Mouse (Mus musculus) heart, embryonic 11.5 days (tissue): ENCODE measurements around the gene Slc5a8. TPM values are rescaled to one million over a fixed set of nuclear protein-coding genes. Genes with fewer than 3 reads are reported as not detected.

ENCODE experiments used
- ATAC-seq: fragments of 200-750 bp; cut with Nextera tagmentation; replicated peaks from 2 replicates; pipeline ENCODE4 v1.8.0; 2017; ENCODE audit warnings: moderate library complexity; ENCODE audit not compliant: insufficient number of reproducible peaks, low FRiP score, low TSS enrichment
- H3K27ac ChIP-seq: fragments of 300-500 bp; sonication (generic); 2 replicates; pipeline ENCODE4 v1.5.1; 2014; ENCODE audit warnings: mild to moderate bottlenecking, low read depth, low read length
- H3K27me3 ChIP-seq: fragments of 300-500 bp; sonication (generic); 2 replicates; pipeline ENCODE4 v1.6.1; 2014; ENCODE audit warnings: mild to moderate bottlenecking, low read length, mixed read lengths; ENCODE audit not compliant: control insufficient read depth, insufficient read depth
- H3K36me3 ChIP-seq: fragments of 300-500 bp; sonication (generic); 2 replicates; pipeline ENCODE4 v1.6.1; 2014; ENCODE audit warnings: mild to moderate bottlenecking, low read length, moderate library complexity, mixed read lengths; ENCODE audit not compliant: control insufficient read depth, insufficient read depth
- H3K4me1 ChIP-seq: fragments of 300-500 bp; sonication (generic); 2 replicates; pipeline ENCODE4 v1.6.1; 2014; ENCODE audit warnings: low read length; ENCODE audit not compliant: control insufficient read depth, insufficient read depth
- H3K4me2 ChIP-seq: fragments of 300-500 bp; sonication (generic); 2 replicates; pipeline ENCODE4 v1.6.1; 2014; ENCODE audit warnings: mild to moderate bottlenecking, moderate library complexity
- H3K4me3 ChIP-seq: fragments of 300-500 bp; sonication (generic); 2 replicates; pipeline ENCODE4 v1.5.1; 2014; ENCODE audit warnings: low read depth, low read length
- H3K9ac ChIP-seq: fragments of 300-500 bp; sonication (generic); 2 replicates; pipeline ENCODE4 v1.6.1; 2014; ENCODE audit warnings: mild to moderate bottlenecking, low read depth, low read length, moderate library complexity
- H3K9me3 ChIP-seq: fragments of 300-500 bp; sonication (generic); replicated peaks from 2 replicates; pipeline ENCODE4 v1.6.1; 2016; ENCODE audit warnings: low read length; ENCODE audit not compliant: control insufficient read depth
- WGBS: fragments of 180-500 bp; shearing (Covaris S2); extraction: QIAGEN DNeasy Blood & Tissue Kit; methylation state at CpG from one replicate; pipeline ENCODE4 v1.1.7; 2014; ENCODE audit not compliant: insufficient replicate concordance; 5-methylcytosine and 5-hydroxymethylcytosine counted together
- polyA plus RNA-seq: library from polyadenylated mRNA; unstranded; fragments of >200 nt; fragmentation: Nextera tagmentation; extraction: Ambion mirVana; gene quantifications from 2 replicates; pipeline ENCODE4 v1.2.1, GENCODE M21; 2014

Slc5a8 gene
- not detected in 2 replicates for polyA plus RNA-seq

- no peaks in the 10 kb centered on the region for H3K36me3 ChIP-seq
- peaks cover 3% of the 10 kb centered on the region; the same call in 1 of the 2 replicates for H3K4me1 ChIP-seq
- H3K27ac ChIP-seq = no peak within 1 kb of the TSS
- WGBS = 5% methylated on average over 31 of the region's 31 CpGs
- H3K4me2 ChIP-seq = peak within 1 kb of the TSS; percentile 71
- H3K9ac ChIP-seq = no peak within 1 kb of the TSS
- peak within 1 kb of the TSS; percentile 37 for H3K4me3 ChIP-seq
- ATAC-seq = no peak
- H3K9me3 ChIP-seq = no peaks in the 10 kb centered on the region
- H3K27me3 ChIP-seq = peaks cover 28% of the 10 kb centered on the region
These were observed at the start of gene Slc5a8 for GRCm38 (mm10) chr10:88885632-88886090. Slc5a8 (plus strand) TSS chr10:88885992.

- Histone ChIP-seq H3K4me1 (no peaks in the 10 kb centered on the region), H3K36me3 (no peaks in the 10 kb centered on the region), H3K27me3 (no peaks in the 10 kb centered on the region), H3K4me2 (no peak overlapping the region), H3K27ac (no peak overlapping the region), H3K9me3 (no peaks in the 10 kb centered on the region), H3K9ac (no peak overlapping the region), H3K4me3 (no peak overlapping the region)
- 74% methylated on average over 7 of the region's 7 CpGs for WGBS
- no peak for ATAC-seq
These were observed 36.8 kb upstream of the Slc5a8 start for GRCm38 (mm10) chr10:88848876-88849476.

- Histone ChIP-seq H3K4me3 (no peak overlapping the region), H3K27ac (no peak overlapping the region), H3K9me3 (no peaks in the 10 kb centered on the region), H3K4me1 (no peaks in the 10 kb centered on the region), H3K4me2 (no peak overlapping the region), H3K27me3 (no peaks in the 10 kb centered on the region), H3K36me3 (no peaks in the 10 kb centered on the region), H3K9ac (no peak overlapping the region)
- no peak for ATAC-seq
- 81% methylated on average over 4 of the region's 4 CpGs for WGBS
These were observed 35.8 kb upstream of the Slc5a8 start for GRCm38 (mm10) chr10:88849976-88850375.

GRCm38 (mm10) chr10:88853326-88853725 lies 32.5 kb upstream of the Slc5a8 start:
- ATAC-seq = no peak
- H3K27me3 ChIP-seq = no peaks in the 10 kb centered on the region
- 86% methylated on average over 7 of the region's 7 CpGs for WGBS
- no peak overlapping the region for H3K4me2 ChIP-seq
- H3K9me3 ChIP-seq = no peaks in the 10 kb centered on the region
- no peak overlapping the region for H3K27ac ChIP-seq
- no peak overlapping the region for H3K9ac ChIP-seq
- H3K4me1 ChIP-seq = no peaks in the 10 kb centered on the region
- no peak overlapping the region for H3K4me3 ChIP-seq
- H3K36me3 ChIP-seq = no peaks in the 10 kb centered on the region

- Histone ChIP-seq H3K4me1 (no peaks in the 10 kb centered on the region), H3K36me3 (no peaks in the 10 kb centered on the region), H3K4me3 (no peak overlapping the region), H3K27ac (no peak overlapping the region), H3K9me3 (no peaks in the 10 kb centered on the region), H3K9ac (no peak overlapping the region), H3K27me3 (no peaks in the 10 kb centered on the region), H3K4me2 (no peak overlapping the region)
- ATAC-seq = no peak
- WGBS = 68% methylated on average over 3 of the region's 3 CpGs
These were observed 24.9 kb upstream of the Slc5a8 start for GRCm38 (mm10) chr10:88860911-88861310.

- ATAC-seq = no peak
- Histone ChIP-seq H3K27me3 (no peaks in the 10 kb centered on the region), H3K9me3 (no peaks in the 10 kb centered on the region), H3K27ac (no peak overlapping the region), H3K4me2 (no peak overlapping the region), H3K9ac (no peak overlapping the region), H3K36me3 (no peaks in the 10 kb centered on the region), H3K4me1 (no peaks in the 10 kb centered on the region), H3K4me3 (no peak overlapping the region)
These were observed 24.4 kb upstream of the Slc5a8 start for GRCm38 (mm10) chr10:88861416-88861815.

GRCm38 (mm10) chr10:88862293-88862692 lies 23.5 kb upstream of the Slc5a8 start:
- no peaks in the 10 kb centered on the region for H3K36me3 ChIP-seq
- H3K27me3 ChIP-seq = no peaks in the 10 kb centered on the region
- H3K9me3 ChIP-seq = no peaks in the 10 kb centered on the region
- no peak overlapping the region for H3K27ac ChIP-seq
- ATAC-seq = no peak
- H3K9ac ChIP-seq = no peak overlapping the region
- WGBS = 86% methylated on average over 5 of the region's 5 CpGs
- H3K4me3 ChIP-seq = no peak overlapping the region
- no peak overlapping the region for H3K4me2 ChIP-seq
- no peaks in the 10 kb centered on the region for H3K4me1 ChIP-seq

- Histone ChIP-seq H3K9me3 (no peaks in the 10 kb centered on the region), H3K4me2 (no peak overlapping the region), H3K9ac (no peak overlapping the region), H3K4me1 (no peaks in the 10 kb centered on the region), H3K27ac (no peak overlapping the region), H3K36me3 (no peaks in the 10 kb centered on the region), H3K4me3 (no peak overlapping the region), H3K27me3 (no peaks in the 10 kb centered on the region)
- 52% methylated on average over 2 of the region's 2 CpGs for WGBS
- ATAC-seq = no peak
These were observed 19.8 kb upstream of the Slc5a8 start for GRCm38 (mm10) chr10:88866017-88866416.

- Histone ChIP-seq H3K27me3 (no peaks in the 10 kb centered on the region), H3K9ac (no peak overlapping the region), H3K9me3 (no peaks in the 10 kb centered on the region), H3K36me3 (no peaks in the 10 kb centered on the region), H3K4me1 (no peaks in the 10 kb centered on the region), H3K4me3 (no peak overlapping the region), H3K4me2 (no peak overlapping the region), H3K27ac (no peak overlapping the region)
- WGBS = 61% methylated on average over 5 of the region's 5 CpGs
- no peak for ATAC-seq
These were observed 10.9 kb upstream of the Slc5a8 start for GRCm38 (mm10) chr10:88874870-88875269.
